Mouse (Mus musculus) spleen, adult 2 months (tissue): Measurements from ENCODE around the gene Atp8a2. TPM values are rescaled to one million over a fixed set of nuclear protein-coding genes. Genes with fewer than 3 reads are reported as not detected.

Source experiments
- DNase-seq, 2 experiments: peaks; one replicate each; pipeline versions ENCODE4 v3.0.0 to v3.0.0-alpha.2; 2012 to 2021; ENCODE audit warnings: low spot score in 2 of 2, low read depth in 1 of 2
- H3K27ac ChIP-seq: fragments of 200-500 bp; 2 replicates; pipeline ENCODE4 v1.5.1; 2012; ENCODE audit warnings: low read length, inconsistent platforms; ENCODE audit not compliant: insufficient read depth
- H3K27me3 ChIP-seq: fragments of 200-500 bp; 2 replicates; pipeline ENCODE4 v1.6.1; 2012; ENCODE audit warnings: mild to moderate bottlenecking, moderate library complexity, low read length, inconsistent platforms; ENCODE audit not compliant: control insufficient read depth, insufficient read depth
- H3K36me3 ChIP-seq: fragments of 200-500 bp; 2 replicates; pipeline ENCODE4 v1.6.1; 2012; ENCODE audit warnings: mild to moderate bottlenecking, low read length, inconsistent platforms; ENCODE audit not compliant: control insufficient read depth, insufficient read depth
- H3K4me1 ChIP-seq: fragments of 200-500 bp; 2 replicates; pipeline ENCODE4 v1.6.1; 2011; ENCODE audit warnings: inconsistent platforms; ENCODE audit not compliant: control insufficient read depth, insufficient read depth, insufficient read length
- H3K4me3 ChIP-seq: fragments of 200-500 bp; 2 replicates; pipeline ENCODE4 v1.5.1; 2011; ENCODE audit warnings: mild to moderate bottlenecking, inconsistent platforms; ENCODE audit not compliant: insufficient read depth, insufficient read length; ENCODE audit errors: extremely low read depth
- CTCF ChIP-seq: fragments of 200-500 bp; IDR thresholded peaks from 2 replicates; pipeline ENCODE4 v1.5.1; 2011; ENCODE audit warnings: mild to moderate bottlenecking, inconsistent platforms; ENCODE audit not compliant: insufficient read depth, insufficient read length, insufficient replicate concordance; ENCODE audit errors: extremely low read depth
- POLR2A ChIP-seq: fragments of 200-500 bp; IDR thresholded peaks from 2 replicates; pipeline ENCODE4 v1.6.1; 2011; ENCODE audit warnings: low read depth, low read length, inconsistent platforms
- WGBS: fragments of 180-500 bp; shearing (Covaris S2); methylation state at CpG from one replicate; pipeline ENCODE4 v1.1.7; 2018; 5-methylcytosine and 5-hydroxymethylcytosine counted together
- polyA plus RNA-seq: library from polyadenylated mRNA; depleted of rRNA; stranded (reverse); fragments of >200 nt; gene quantifications from 2 replicates; pipeline ENCODE4 v1.2.3, GENCODE M21; 2012

The Atp8a2 gene
- polyA plus RNA-seq, 1 experiment = 0.32 TPM

DNA sequence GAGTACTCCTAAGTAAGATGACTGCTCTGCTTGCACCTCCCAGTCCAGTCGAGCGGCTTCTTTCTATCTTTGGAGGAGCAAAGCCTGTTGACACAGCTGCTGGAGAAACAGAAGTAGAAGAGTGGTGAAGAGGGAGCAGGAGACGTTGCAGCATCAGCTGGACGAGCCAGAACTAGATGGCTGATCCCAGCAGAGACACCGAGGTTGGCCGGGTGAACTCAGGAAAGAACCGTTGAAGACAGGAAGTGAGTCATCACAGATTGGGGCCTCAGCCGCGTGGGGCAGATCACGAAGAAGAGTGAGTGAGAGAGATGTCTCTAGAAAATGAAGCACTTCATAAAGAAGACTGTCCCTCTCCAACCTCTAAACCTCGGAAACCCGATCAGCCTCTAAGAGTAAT is 553.4 kb downstream of the Atp8a2 start:
- peak in 1 of 2 experiments; percentile 3 for DNase-seq
- H3K4me3 ChIP-seq = no peak overlapping the region
- no peaks in the 10 kb centered on the region for H3K36me3 ChIP-seq
- 12% methylated on average over 12 of the region's 12 CpGs for WGBS
- TF ChIP-seq CTCF (no peak), POLR2A (no peak)
- H3K27me3 ChIP-seq = no peaks in the 10 kb centered on the region
- peaks cover 2% of the 10 kb centered on the region; the same call in 1 of the 2 replicates for H3K4me1 ChIP-seq
- H3K27ac ChIP-seq = no peak overlapping the region

DNA sequence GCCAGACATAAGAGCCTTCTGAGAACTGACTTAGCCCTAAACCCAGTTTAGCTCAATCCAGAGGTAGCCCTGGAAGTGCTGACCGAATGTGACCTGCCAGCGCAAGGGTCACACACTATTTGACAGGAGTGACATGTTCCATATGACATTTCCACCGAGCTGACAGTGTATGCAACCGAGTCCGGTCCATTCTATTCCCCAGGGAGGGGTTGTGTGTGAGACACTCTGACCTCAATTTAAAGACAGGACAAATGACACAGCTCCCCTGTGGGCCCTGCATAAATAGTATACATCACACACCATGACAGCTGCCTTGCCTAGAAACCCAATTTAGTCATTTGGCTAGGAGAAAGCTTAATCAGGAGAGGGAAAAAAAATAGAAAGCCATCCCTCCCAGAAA is 555.1 kb downstream of the Atp8a2 start:
- WGBS = 72% methylated on average over 5 of the region's 5 CpGs
- TF ChIP-seq CTCF = no peak
- TF ChIP-seq POLR2A = no peak
- Histone ChIP-seq H3K27me3 (no peaks in the 10 kb centered on the region), H3K4me1 (peaks cover 2% of the 10 kb centered on the region; the same call in 1 of the 2 replicates), H3K36me3 (no peaks in the 10 kb centered on the region), H3K27ac (no peak overlapping the region), H3K4me3 (no peak overlapping the region)
- no peak for DNase-seq

DNA sequence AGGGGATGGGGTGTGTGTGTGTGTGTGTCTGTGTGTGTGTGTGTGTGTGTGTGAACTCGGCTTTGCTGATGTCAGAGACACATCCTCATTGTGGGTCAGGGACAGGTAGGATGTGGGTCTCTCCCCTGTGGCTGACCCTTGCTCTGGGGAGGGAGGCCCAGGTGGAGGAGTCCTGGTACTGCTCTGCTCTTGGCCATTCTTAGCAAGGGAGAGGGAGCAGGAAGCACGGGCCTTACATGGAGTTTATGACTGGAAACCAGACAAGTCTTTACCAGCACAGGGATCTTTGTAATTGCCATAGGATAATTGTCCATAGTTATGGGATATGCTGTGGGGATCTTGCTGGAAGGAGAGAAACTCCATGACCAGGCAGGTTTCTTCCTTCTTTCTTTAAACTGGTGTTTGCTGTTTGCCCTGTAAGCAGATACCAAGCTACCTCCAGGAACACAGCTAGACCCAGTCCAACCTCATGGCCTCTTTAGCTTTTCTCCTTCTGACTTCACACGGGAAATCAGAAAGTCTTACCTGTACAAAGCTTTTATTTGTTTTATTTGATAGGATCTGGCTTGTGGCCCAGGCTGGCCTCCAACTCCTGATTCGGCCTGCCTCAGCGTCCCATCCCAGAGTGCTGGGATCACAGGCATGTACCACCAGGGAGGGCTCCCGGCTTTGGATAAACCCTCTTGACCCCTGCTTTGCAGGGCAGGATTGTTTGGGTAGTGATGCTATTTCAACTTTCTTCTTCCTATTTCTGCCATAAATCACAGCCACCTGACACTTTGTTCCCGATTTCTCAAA is 557.9 kb downstream of the Atp8a2 start:
- Histone ChIP-seq H3K27ac (no peak overlapping the region), H3K4me3 (no peak overlapping the region), H3K27me3 (no peaks in the 10 kb centered on the region), H3K4me1 (peaks cover 2% of the 10 kb centered on the region; the same call in 1 of the 2 replicates), H3K36me3 (no peaks in the 10 kb centered on the region)
- no peak for DNase-seq
- WGBS = 77% methylated on average over 7 of the region's 7 CpGs
- TF ChIP-seq POLR2A = no peak
- TF ChIP-seq CTCF = no peak

DNA sequence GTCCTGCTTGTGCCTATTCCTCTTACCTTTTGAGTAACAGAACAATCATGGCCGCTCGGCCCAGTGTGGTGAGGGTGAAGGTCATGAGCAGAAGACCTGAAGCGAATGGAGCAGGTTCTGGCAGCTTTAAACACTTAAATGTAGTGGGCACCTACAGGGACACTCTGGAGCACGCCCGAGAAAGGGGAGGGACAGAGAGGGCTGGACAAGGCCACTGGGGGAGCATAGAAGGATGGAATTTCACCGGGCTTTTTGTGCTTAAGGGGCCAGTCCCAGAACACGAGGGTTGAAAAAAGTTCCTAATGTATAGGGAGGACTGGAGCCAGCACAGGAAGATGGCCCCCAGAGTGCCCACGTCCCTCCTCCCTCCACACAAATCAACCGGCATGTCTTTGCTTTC is 563.0 kb downstream of the Atp8a2 start:
- no peaks in the 10 kb centered on the region for H3K27me3 ChIP-seq
- no peak overlapping the region for H3K27ac ChIP-seq
- H3K4me1 ChIP-seq = no peaks in the 10 kb centered on the region
- 91% methylated on average over 9 of the region's 9 CpGs for WGBS
- no peak for DNase-seq
- H3K4me3 ChIP-seq = no peak overlapping the region
- no peaks in the 10 kb centered on the region for H3K36me3 ChIP-seq
- no peak for TF ChIP-seq POLR2A
- no peak for TF ChIP-seq CTCF

DNA sequence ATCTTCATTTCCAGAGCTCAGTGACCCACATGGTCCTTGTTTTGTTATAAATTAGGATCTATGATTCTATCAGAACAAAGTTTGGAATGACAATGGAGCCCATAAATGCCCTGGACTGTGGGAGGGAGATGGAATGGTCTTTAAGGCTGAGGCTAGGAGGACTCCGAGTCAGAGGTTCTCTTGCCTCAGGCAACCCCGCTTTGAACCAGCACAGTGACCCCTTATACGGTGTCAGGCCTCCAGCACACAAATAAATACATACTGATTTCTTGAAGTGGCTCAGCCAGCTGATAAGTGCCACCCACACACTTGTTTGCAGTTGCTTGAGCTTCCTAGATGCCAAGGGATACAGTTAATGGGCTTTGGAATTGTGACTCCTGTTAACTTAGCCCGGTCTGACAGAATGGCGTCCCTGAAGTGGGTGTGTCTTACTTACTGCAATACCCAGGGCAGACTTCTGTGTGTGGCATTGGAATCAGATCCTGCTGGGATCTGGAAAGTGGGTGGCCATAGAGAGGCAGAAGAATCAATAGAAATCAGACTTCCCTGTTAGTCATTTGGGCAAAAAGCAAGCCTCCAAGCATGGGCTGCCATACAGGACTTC is 563.6 kb downstream of the Atp8a2 start:
- Histone ChIP-seq H3K27me3 (no peaks in the 10 kb centered on the region), H3K36me3 (no peaks in the 10 kb centered on the region), H3K4me3 (no peak overlapping the region), H3K4me1 (no peaks in the 10 kb centered on the region), H3K27ac (no peak overlapping the region)
- DNase-seq = no peak
- whole genome bisulfite sequencing = 96% methylated on average over 5 of the region's 5 CpGs
- no peak for TF ChIP-seq CTCF
- TF ChIP-seq POLR2A = no peak

DNA sequence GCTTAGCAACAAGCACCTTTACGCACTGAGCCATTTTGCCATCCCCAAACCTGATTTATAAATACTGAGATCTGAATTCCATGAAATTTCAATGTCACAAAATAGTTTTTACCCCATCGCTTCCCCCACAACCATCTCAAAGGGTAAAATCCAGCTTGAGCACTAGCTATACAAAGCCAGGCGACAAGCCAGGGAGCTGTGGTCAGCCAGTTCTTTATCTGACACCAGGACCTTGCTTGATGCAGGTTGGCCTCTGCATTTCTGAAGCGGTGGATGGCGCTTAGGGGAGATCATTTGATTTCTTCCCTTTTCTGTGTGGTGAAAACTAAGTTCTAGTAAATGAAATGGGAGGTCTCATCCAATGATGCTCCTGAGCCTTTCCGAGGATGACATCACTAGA is 564.9 kb downstream of the Atp8a2 start:
- WGBS = 82% methylated on average over 6 of the region's 6 CpGs
- Histone ChIP-seq H3K36me3 (no peaks in the 10 kb centered on the region), H3K27ac (no peak overlapping the region), H3K27me3 (no peaks in the 10 kb centered on the region), H3K4me1 (no peaks in the 10 kb centered on the region), H3K4me3 (no peak overlapping the region)
- TF ChIP-seq POLR2A = no peak
- TF ChIP-seq CTCF = no peak
- no peak for DNase-seq

DNA sequence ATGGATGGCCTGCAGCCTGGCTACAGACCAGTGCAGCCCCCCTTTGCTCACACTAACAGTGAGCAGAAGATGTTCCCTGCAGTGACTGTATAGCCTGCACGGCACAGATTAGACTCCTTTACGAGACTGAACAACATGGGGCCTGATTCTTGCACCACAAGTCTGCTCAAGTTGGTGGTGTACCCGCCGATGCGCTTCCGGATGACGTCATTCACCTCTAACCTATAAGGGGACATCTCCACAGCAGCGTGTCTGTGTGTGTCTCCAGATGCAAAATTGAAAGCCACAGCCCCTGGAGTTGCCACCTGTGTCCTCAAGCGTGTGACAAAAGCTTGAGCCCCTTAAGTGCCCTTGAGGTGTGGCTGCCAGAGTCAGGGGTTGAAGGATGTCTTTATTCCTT is 566.9 kb downstream of the Atp8a2 start:
- WGBS = 88% methylated on average over 9 of the region's 9 CpGs
- TF ChIP-seq CTCF = no peak
- no peak for TF ChIP-seq POLR2A
- H3K27ac ChIP-seq = no peak overlapping the region
- DNase-seq = no peak
- H3K4me1 ChIP-seq = peaks cover 4% of the 10 kb centered on the region; the same call in 1 of the 2 replicates
- peaks cover 7% of the 10 kb centered on the region for H3K27me3 ChIP-seq
- H3K4me3 ChIP-seq = no peak overlapping the region
- H3K36me3 ChIP-seq = no peaks in the 10 kb centered on the region
